Mouse (Mus musculus) retina, postnatal 1 day (tissue): Measurements from ENCODE around the gene Ap5b1.

Experiments
- DNase-seq: peaks from one replicate; pipeline ENCODE4 v3.0.0-alpha.2; 2012

Ap5b1 gene

DNA sequence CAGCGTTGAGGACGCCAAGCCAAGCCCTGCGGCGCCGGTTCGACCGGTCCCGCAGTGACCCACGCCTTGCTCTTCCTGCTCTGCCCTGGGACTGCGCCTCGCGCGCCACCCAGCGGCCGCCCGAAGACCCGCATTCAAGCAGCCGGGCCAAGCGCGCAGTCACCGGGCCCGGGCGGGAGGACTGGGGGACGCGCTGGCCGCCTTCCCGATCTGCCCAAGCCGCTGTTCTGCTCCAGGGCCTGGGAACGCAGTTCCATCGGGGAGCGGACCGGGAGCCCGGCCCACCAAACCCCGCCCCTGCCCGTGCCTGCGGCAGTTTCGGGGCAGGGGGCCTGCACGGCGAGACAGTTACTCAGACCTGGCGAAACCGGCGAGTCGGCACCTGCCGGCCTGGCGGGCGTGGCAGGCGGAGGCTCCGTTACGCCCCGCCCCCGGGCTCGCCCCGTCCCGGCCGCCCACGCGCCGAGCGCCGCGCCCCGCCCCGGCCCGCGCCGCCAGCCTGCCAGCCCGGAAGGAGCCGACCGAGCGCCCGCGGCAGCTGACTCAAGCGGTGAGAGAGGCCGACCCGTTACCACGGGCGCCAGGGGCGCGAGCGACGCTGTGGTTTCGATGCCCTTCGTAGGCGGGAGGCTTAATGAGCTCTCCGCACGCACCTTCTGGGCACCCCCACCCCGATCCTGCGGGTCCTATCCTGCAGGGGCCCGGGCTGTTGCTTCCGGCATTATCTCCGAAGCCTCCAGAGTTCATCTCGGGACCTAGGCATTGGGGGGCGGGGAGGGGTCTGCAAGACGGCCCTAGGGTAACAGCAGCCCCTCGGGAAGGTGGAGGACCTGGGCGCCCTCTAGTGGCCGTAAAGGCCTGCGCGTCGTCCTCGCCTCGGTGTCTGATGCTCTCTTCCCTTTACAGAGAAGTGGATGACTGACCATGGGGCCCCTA, at the start of gene Ap5b1:
Gene Ap5b1 (plus strand): TSS at position 492 of the 936 bp plus-strand sequence.
- DNase-seq, result peak; percentile 92

DNA sequence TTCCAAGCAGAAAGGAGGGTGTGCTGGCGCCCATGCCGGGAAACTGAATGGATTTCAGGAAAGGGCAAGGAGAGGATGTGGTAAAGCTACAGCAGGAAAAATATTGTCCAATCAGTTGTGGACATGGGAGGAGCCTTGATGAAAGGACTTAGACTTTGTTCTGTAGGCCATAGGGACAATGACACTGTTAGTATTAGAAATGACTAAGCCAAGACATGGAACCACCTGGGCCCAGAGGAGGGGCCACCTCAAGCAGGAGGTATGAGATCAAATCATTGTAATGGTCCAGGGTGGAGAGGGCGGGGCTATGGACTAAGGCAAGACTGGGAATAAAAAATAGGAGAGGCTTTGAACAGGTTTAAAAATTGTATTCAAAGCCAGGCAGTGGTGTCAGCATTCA, 49.1 kb upstream of the Ap5b1 start:
- no peak for DNase-seq

DNA sequence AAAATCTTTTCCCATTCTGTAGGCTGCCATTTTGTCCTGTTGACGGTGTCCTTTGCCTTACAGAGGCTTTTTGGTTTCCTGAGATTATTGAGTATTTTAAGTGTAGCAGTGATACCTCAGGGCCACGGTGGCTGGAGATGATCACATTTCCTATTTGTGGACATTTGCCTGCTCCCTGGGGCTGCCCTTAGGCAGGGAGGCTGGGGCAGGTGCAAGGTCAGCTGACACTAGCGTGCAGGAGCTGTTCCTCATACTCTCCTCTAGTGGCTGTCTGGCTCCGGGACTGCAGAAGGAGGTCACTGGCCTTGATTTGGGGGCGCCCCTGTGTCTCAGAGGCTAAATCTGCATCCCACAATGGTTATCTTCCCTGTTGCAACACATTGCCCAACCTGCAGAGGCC, 42.6 kb upstream of the Ap5b1 start:
- no peak for DNase-seq

DNA sequence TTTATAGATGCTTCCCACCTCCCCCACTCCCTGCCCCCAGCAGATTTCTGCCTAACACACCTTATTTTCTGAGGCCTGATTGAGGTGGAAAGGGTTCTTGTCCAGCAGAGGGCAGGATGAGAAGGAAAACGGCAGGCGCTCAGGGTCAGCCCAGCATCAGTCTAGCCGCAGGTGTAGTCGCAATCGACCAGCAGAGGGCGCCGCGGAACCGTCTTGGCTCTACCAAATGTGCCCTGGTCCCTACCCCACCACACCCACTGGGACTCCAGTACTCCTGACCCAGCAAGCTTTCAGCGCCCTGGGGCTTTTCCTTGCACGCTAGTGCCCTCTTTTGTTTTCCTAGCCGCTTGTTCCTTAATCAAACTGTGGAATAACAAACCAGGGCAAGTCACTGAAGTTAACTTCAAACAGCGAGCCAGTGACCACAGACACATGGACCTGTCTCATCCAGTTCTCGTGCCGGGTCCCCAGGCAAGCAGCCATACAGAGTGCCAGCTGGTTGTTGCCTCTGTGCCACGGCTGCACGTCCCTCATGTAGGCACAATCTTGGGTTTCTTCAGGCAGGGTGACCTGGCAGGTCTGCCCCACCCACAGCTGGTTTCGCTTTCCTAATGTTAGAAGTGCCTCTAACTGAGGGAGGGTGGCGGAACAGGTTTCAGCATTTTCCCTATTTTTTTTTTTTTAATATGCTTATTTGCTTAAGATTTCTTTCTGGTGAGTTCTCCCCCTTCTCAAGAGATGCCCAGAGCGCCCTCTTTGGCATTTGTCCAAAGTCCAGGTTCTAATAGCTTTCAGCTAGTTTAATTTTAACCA, 38.3 kb upstream of the Ap5b1 start:
- peak; percentile 93 for DNase-seq

DNA sequence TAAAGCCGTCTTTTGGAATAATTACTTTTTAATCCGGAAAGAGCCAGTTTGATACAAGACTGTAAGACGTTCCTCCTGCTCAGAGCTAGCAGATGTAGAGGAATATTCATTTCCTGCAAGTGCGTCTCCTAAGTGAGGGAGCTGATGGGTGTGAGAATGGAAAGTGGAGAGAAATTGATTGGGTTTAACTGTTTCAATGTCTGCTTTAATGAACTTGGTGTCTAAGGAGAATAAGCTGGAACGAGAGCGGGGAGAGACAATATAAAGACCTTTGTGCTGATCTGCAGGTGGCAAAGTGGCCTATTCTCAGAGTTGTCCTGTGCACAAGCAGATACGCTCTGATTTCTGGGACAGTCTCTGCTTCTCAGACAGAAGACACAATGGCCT, 37.7 kb upstream of the Ap5b1 start:
- peak; percentile 11 for DNase-seq

DNA sequence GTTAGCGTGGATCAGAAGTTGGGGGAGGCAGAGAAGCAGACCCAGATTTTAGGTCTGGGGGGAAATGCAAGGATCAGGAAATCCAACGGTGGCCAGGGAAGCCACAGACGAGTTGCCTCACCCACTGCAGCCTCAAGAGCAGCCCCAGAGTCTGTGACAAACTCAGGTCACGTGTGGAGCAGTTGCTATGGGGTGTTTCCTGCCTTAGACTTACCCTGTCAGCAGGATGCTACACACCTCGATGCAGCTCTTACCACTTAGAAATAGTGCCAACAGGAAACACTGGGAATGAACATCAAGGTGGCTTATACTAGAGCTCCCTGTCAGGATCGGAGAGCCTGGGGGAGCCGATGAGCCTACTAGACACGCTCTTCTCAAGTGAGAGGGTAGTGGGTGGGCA, 35.3 kb upstream of the Ap5b1 start:
- no peak for DNase-seq

DNA sequence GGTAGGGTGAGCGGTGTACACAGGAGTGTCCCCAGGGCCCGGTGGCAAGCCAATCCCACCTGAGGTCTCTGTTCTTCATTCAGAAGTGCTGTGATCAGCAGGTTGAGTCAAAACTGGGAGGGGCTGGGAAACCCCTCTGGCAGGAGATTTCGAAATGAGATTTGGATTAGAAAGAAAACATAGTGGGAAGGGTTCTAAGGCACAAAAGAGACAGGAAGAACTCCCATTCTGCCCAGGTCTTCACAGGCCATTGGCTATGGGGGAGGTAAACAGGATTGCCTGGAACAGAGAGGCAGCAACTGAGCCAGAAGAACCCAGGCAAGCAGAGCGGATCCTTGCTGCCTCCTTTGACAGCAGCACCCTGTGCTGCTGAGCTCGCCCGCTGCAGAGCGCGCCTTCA, 29.0 kb upstream of the Ap5b1 start:
- DNase-seq, result no peak

DNA sequence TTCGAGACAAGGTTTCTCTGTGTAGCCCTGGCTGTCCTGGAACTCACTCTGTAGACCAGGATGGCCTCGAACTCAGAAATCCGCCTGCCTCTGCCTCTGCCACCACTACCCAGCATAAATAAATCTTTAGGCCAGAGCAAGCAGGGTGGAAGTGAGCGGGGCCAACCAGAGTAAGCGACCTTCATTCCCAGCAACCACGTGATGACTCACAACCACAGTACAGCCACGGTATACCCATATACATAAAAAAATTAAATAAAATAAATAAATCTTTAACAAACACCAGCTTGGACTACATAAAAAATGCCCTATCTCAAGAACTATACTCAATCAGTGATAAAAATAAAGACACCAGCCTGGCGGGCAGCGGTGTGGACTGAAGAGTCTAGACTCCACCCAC, 24.5 kb upstream of the Ap5b1 start:
- no peak for DNase-seq

DNA sequence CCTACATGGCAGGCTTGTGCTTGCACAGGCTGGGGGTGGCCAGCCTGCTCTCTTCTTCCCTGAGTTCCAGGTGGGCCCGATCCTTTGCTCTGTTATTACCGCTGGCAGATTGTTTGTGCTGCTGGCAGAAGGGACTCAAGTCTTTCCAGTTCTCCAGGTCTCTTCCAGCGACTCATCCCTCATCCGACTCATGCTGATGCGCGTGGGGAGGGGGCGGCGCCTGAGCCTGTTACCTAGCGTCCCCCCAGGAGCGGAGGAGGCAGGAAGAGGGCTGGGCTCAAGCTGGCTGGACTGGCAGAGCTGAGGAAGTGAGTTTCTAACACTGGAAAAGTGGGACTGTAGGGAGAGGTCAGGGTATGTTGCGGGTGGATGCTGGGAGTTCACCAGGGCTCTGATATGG, 23.8 kb upstream of the Ap5b1 start:
- DNase-seq, result no peak

DNA sequence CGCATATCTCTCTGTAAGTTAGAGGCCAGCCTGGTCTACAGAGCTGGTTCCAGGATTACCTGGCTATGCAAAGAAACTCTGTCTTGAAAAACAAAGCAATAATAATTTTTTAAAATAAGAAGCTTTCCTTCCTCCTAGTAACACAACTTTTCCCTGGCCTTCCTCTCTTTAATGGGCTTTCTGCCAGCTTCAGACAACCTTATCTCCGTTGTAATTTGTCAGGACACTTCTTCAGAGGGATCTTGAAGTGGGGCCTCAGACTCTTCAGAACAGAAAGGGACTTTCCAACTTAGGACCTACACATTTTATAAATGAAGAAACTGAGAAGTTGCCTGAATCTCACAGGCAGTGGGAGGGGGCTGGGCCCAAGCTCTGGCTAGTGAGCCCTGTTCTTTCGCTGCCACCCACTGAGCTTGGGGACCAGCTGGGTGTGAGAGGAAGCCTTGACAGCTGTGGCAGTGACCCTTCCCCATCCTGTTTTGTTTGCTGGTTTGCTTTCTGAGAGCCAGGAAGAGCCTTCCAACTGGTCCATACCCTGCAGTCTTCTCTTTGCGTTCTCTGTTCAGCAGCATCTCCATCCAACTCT, 20.3 kb upstream of the Ap5b1 start:
- no peak for DNase-seq

DNA sequence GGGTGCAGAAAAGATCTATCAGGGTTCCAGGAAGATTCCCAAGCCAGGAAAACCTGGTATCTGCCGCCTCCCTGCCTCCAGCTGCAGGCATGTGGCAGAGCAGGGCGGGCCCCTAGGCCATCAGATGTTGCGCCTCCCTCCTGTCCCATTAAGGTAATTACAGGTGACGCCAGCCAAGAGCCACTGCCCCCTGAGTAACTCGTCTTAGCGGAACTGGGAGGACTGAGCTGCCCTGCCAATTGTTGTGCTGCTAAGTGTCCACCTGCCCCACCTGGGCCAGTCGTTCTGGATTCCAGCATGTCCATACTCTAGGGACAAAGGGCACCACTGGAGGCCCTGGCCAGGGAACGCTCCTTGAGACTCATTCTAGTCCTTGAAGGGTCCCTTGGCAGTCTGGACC, 14.0 kb upstream of the Ap5b1 start:
- DNase-seq, result no peak

DNA sequence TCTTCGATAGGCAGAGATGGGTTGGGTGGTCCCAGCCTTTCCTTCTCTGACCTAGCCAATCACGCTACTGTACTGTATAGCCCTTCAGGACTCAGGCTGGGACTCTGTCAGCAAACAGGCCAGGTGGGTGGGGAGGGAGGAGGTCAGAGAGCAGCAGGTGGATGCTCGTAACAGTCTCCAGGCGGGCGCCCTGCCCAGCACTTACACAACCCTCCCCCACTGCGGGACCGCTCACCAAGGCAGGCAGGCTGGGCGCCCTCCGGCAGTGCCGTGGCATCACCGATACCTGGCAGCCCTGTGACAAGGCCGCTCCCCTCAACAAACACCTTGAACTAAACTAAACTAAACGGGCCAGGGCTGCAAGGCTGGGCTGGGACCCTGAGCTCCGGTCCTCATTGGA, 13.6 kb upstream of the Ap5b1 start:
- DNase-seq, result no peak

DNA sequence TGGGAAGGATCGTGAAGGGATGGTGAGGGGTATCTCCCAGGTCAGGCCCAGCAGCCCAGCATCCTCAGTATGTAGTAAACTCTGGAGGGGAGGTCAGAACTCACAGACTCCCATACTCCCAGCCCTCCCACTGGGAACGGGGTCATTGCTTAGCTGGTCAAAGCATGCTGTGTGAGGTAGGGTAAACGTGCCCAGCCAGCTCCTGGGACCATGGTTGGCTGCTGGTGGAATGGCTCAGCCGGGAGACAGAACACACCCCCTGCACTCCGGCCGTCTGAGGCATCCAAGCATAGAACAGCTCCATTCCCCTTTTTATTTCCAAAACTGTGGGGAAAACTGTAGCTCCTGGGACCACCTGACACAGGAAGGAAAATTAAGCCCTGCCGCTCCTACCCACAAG, 9.7 kb upstream of the Ap5b1 start:
- DNase-seq, result no peak

DNA sequence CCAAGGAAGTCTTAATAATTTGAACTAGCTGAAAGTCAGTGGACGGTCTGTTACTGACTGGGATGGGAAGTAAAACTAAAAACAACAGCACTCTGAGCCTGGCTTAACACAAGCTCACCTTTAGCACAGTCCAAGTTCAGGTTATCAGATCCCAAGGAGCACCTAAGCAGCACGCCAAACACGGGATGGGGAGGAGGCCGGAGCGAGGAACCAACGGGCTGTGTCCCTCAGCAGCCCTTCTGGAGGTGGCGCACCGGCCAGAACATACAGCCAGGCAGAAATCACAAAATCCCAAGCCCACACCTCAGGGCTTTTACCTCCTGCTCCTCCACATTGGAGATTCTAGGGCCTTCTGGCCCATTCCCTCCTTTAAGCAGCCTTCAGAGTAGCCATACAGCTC, 9.1 kb upstream of the Ap5b1 start:
- no peak for DNase-seq

DNA sequence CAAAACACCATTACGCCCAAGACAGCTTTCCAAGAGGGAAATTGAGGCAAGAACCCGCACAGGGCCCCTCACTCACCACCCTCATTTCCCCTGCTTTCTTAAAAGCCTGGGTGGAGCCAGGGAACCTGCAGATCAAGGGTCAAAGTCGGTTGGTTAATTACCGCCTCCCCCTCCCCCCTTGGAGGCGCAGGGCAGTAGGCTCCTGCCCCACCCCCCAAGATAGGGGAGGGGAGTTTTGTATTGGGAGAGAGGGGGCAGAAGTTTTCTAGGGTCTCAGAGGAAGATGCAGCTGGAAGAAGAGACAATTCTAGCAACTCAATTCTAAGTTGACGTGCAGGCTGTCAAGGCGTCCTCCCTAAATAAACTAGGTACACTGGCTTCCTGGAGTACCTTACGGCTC, 8.6 kb upstream of the Ap5b1 start:
- no peak for DNase-seq

DNA sequence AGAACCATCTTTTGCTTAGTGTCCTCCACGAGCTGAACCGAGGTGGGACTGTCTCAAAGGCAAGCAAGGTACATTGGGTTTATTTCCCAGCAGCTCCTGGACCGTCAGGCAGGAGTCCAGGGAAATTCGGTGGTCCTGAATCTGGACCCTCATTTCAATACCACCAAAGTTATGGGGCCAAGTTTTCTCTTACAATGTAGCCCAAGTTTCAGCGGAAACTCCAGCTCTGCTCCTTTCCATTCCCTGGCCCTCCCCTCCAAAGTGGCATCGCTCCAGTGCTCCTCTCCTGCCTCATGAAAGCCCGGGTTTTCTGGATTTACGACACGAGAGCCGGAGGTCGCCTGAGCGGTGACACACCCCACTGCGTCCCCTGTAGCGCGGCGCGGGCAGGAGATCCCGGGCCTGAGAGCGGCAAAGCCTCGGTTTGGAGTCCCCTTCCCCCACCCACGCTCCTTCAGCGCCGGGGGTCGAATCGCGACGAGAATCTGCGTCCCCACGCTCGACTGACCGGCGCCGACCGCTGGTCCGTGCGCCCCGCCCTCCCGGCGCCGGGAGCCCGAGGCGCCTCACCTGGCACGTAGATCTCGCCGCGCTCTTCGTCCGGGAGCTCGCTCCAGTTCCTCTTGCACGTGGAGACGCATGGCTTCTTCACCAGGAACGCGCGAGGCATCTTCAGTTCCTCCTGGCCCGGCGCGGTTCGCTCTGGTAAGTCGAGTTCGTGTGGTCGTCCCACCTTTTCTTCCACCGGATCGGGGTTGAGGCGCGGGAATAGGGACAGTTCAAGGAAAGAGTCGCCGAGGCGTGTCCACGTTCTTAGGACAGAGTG, 8.0 kb upstream of the Ap5b1 start:
- peak; percentile 40 for DNase-seq

DNA sequence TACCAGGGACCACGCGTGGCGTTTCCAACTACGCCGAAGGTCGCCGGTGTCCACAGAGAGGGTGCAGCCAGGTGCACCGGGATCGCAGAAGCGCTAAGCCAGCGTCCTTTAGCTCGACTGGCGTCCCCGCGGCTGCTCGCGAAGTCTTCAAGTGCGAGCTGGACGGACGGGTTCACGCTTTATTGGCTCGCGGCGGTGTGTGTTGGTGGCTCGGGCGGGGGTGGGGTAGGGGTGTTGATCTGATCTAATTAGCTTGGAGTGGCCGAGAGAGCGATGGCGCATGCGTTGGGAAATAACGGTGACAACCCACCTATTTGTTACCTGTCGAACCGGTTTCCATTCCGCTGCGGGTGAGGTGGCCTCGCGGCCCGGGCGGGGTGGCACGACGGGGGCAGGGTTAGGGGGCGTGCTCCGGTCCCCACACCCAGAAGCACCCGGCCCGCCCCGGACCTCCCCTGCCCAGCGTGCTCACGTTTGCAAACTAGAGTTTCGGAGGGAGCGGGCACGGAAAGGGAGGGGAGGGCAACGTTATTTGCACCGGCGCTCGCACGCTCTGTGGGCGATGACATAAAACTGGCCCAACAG, 7.3 kb upstream of the Ap5b1 start, which contains the start of gene Ovol1:
Gene Ovol1 (minus strand): TSS at position 190 of the 585 bp plus-strand sequence.
- DNase-seq, result peak; percentile 46

DNA sequence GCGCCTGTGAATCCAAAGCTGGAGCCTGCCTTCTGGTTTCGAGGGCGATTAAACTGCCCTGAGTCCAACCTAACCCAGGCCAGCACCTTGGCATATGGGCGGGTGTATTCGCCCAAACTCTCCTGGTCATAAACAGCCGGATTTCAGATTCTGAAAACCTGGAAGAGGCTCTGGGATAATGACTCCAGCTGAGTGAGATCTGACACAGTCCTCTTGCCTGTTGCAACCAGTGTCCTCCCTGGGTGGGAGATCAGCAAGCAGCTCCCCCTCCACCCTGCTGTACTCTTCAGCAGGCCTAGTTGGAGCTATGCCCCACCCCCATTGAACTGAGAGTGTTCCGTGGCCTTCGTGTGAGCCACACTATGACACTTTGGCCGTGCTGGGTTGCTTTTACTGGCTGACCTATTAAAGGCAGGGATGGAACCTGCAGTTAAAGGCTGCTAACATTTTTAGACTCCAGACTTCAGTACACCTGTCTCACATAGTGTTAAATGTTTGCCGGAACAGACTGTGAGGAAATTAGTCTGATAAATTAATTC, 6.5 kb upstream of the Ap5b1 start:
- peak; percentile 20 for DNase-seq

DNA sequence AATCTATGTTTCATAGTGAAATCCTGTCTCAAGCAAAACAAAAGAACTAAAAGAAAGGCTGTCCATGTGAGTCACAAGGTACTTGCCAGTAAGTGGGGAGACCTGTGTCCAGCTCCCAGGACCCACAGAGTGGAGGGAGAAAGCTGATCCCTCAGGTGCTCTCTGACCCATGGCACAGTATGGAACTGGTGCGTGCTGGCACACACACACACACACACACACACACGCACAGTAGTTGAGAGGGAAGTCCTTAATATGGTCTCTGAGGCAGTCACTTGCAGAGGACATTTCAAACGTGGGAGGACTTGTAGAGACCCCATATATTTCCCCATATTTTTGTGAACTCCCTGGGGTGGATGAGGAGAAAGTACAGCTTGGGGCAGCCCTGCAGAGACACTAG, 5.9 kb upstream of the Ap5b1 start:
- no peak for DNase-seq

DNA sequence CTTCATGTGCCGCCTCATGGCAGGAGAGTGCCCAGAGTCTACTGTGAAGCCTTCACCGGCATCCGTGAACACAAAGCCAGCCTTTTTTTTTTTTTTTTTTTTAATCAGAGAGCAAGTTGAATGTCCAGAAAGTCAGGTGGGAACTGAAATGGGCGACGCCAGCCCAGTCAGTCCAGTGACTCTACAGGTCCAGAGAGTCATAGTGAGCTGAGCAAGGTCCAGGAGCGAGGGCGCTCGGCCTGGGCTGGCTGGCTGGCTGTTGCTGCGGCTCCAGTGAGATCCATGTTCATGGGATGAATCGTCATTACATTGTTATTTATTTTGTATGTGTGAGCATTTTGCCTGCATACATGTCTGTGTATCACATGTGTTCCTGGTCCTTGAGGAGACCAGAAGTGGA, 5.0 kb upstream of the Ap5b1 start:
- DNase-seq, result no peak

DNA sequence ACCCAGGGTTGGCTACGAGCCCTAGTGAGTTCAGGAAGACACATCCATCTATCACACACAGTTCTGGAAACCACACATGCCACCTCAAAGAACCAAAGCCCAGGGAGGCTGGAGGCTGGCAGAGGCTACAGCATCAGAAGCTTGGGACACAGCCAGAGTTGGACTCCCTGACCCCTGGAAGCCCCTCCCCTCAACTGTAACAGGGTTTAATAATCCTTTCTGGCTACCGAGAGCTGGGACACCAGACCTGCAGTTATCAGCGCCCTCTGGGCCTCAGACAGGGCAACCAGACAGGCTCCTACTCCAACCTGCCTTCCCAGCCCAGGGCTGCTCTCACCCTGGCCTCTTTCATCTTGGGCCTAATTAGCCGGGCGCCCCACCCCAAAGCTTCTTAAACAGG, 1.5 kb upstream of the Ap5b1 start:
- no peak for DNase-seq

DNA sequence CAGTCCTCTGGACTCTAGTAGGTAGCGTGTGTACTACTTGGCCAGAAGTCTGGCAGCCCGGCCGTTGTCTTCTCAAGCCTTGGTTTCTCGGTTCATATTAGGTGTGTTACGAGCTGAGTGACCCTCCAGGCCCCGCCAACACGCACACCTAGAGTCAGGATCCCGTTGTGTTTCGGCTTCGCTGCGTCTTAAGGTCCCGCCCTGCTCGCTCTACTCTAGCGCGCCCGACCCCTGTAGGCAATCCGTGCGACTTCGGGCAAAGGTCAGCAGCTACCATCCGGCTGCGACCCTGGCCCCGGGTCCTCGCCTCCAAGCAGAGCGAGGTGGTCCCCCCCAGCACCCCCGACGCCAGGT, 668 bp upstream of the Ap5b1 start:
- no peak for DNase-seq
